Mouse (Mus musculus) stomach, postnatal 0 days (tissue): ENCODE results near the gene Wrnip1. TPM values are rescaled to one million over a fixed set of nuclear protein-coding genes. Genes with fewer than 3 reads are reported as not detected.

Experiments
- ATAC-seq: fragments of 200-750 bp; cut with Nextera tagmentation; 2 replicates; pipeline ENCODE4 v1.8.0; 2017; ENCODE audit not compliant: low FRiP score, low TSS enrichment
- DNase-seq: peaks from one replicate; pipeline ENCODE4 v3.0.0-alpha.2; 2016; ENCODE audit warnings: low spot score
- H3K27ac ChIP-seq: fragments of 300-500 bp; sonication (generic); replicated peaks from 2 replicates; pipeline ENCODE4 v1.5.1; 2014; ENCODE audit warnings: mild to moderate bottlenecking, control low read depth
- H3K27me3 ChIP-seq: fragments of 300-500 bp; sonication (generic); 2 replicates; pipeline ENCODE4 v1.6.1; 2014; ENCODE audit warnings: low read length; ENCODE audit not compliant: control insufficient read depth, insufficient read depth
- H3K36me3 ChIP-seq: fragments of 300-500 bp; sonication (generic); 2 replicates; pipeline ENCODE4 v1.6.1; 2014; ENCODE audit warnings: low read length, mixed read lengths; ENCODE audit not compliant: control insufficient read depth, insufficient read depth
- H3K4me1 ChIP-seq: fragments of 300-500 bp; sonication (generic); replicated peaks from 2 replicates; pipeline ENCODE4 v1.6.1; 2014; ENCODE audit warnings: antibody characterized with exemption; ENCODE audit not compliant: control insufficient read depth, insufficient read depth
- H3K4me2 ChIP-seq: fragments of 300-500 bp; sonication (generic); replicated peaks from 2 replicates; pipeline ENCODE4 v1.6.1; 2014; ENCODE audit warnings: low read depth, mild to moderate bottlenecking, control low read depth, moderate library complexity
- H3K4me3 ChIP-seq: fragments of 300-500 bp; sonication (generic); 2 replicates; pipeline ENCODE4 v1.5.1; 2014; ENCODE audit warnings: low read depth, low read length, control low read depth
- H3K9ac ChIP-seq: fragments of 300-500 bp; sonication (generic); 2 replicates; pipeline ENCODE4 v1.6.1; 2014; ENCODE audit warnings: mild to moderate bottlenecking, low read length, control low read depth, mixed read lengths
- H3K9me3 ChIP-seq: fragments of 300-500 bp; sonication (generic); 2 replicates; pipeline ENCODE4 v1.6.1; 2016; ENCODE audit warnings: low read length; ENCODE audit not compliant: control insufficient read depth
- CTCF ChIP-seq: IDR thresholded peaks from 2 replicates; pipeline ENCODE4 v1.5.1; 2016; ENCODE audit warnings: antibody characterized with exemption, low read depth, mild to moderate bottlenecking, moderate library complexity
- EP300 ChIP-seq: optimal IDR thresholded peaks from 2 replicates; pipeline ENCODE3; 2016; ENCODE audit warnings: antibody characterized with exemption
- WGBS: fragments of 180-500 bp; shearing (Covaris S2); extraction: QIAGEN DNeasy Blood & Tissue Kit; methylation state at CpG from one replicate; pipeline ENCODE4 v1.1.7; 2014; 5-methylcytosine and 5-hydroxymethylcytosine counted together
- polyA plus RNA-seq: library from polyadenylated mRNA; unstranded; fragments of >200 nt; fragmentation: Nextera tagmentation; extraction: Ambion mirVana; gene quantifications from 2 replicates; pipeline ENCODE4 v1.2.1, GENCODE M21; 2015

The Wrnip1 gene
- polyA plus RNA-seq: 14.4 and 17.0 TPM in 2 replicates

DNA sequence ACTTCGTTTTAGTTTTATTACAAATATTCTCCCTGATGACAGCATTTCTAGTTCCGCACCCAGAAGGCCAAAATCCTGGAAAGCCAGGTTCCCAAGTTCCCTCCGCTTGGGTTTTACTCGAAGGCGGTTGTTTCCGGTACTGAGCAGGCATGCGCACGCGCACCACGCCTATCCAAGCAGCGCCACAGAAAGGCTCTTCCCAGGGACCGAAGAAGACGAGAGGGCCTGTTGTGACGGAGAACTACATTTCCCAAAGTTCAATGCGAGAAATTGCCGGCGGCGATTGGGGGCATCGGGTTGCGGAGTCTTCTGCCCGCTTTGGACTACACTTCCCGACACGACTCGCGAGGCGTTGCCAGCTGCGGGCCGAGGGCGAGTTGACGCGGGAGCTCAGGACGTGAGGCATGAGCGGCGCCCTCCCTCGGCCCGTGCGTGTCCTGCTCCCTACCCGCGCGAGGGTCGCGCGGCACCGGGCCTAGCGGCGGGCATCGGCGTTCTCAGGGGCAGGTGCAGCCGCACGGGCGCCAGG is at the start of gene Wrnip1:
Gene Wrnip1, plus strand, starts transcription at position 346 of the 529 bp plus-strand sequence.
- under 1% methylated on average over 51 of the region's 51 CpGs for WGBS
- Histone ChIP-seq H3K4me3 (peak within 1 kb of the TSS; percentile 80), H3K27me3 (no peaks in the 10 kb centered on the region), H3K36me3 (no peaks in the 10 kb centered on the region), H3K4me2 (peak within 1 kb of the TSS; percentile 88), H3K9ac (peak within 1 kb of the TSS; percentile 86), H3K27ac (peak within 1 kb of the TSS; percentile 89), H3K4me1 (0 out of 2 replicates have a peak, but pooled peaks cover 2% of the 10 kb centered on the region), H3K9me3 (no peaks in the 10 kb centered on the region)
- DNase-seq: peak; percentile 97
- peak; percentile 98 for ATAC-seq
- no peak for TF ChIP-seq EP300
- peak; percentile 67 for TF ChIP-seq CTCF

DNA sequence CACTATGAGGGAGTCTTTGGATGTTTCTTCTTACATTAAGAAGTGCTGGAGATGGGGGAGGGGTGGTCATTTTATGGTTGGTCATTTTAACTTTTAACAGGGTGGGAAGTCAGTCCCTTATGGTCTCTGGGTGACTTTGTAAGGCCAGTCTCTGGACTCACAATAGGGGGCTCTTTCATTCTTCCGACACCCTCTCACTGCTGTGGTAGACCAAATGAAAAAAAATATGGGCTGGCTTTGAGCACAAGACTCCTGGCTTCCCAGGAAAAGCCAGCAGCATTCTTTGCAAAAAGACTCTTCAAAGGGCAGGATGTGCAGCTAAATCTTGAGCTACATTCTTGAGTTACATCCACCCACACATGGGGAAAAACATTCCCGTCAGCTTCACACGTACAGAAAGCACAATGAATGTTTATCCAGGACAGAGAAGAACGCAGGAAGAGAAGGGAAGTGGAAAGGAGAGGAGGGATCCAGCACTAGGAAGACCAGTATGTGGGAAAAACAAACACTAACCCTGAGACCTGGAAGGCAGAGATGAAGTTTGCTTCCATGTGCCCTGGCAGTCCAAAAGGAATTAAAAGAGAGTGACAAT is 49.7 kb upstream of the Wrnip1 start:
- DNase-seq: no peak
- no peaks in the 10 kb centered on the region for H3K27me3 ChIP-seq
- no peak overlapping the region for H3K4me3 ChIP-seq
- ATAC-seq: no peak
- no peak overlapping the region for H3K9ac ChIP-seq
- WGBS: 23% methylated on average over 4 of the region's 4 CpGs
- no peak overlapping the region for H3K4me2 ChIP-seq
- H3K36me3 ChIP-seq: no peaks in the 10 kb centered on the region
- no peak for TF ChIP-seq EP300
- no peak for TF ChIP-seq CTCF
- no peak overlapping the region for H3K27ac ChIP-seq
- H3K9me3 ChIP-seq: no peaks in the 10 kb centered on the region
- no peaks in the 10 kb centered on the region for H3K4me1 ChIP-seq

DNA sequence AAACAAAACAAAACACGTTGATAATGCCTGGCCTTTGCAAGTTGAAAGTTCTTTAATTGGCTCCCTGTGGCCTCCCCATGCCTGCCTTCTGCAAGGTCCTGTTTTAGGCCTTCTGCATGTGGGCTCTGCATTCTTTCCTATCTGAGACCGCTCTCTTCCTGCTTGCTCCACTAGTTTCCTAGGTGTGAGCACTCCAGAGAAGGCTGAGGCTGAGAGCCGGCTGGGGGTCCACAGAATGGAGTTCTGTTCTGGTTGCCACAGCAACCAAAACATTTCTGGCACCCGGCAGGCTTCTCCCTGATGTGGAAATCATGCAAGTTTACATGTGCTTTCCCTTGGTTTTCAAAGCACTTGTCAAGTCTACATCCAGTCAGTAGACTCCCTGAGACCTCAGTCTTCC is 42.8 kb upstream of the Wrnip1 start:
- TF ChIP-seq CTCF (no peak), EP300 (no peak)
- WGBS: 33% methylated on average over 4 of the region's 4 CpGs

DNA sequence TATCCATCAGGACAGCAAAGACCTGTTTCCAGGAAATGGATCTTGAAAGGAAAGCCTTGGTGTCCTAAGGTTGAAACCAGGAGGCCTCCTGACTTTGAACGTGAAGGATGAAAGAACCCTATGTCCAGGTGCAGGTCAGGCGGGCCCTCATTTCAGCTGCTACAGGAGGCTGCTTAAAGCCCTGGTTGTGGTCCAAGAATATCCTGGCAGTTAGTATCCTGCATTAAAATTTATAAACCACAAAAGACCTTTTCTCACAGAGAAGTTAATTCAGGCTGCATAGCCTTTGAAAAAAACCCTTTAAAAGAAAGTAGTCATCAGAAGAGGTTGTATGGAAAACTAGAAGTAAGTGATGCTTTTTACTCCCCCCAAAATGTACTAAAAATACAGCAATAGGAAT is 41.0 kb upstream of the Wrnip1 start:
- Histone ChIP-seq H3K27ac (no peak overlapping the region), H3K36me3 (no peaks in the 10 kb centered on the region), H3K4me1 (no peaks in the 10 kb centered on the region), H3K9ac (no peak overlapping the region), H3K27me3 (no peaks in the 10 kb centered on the region), H3K9me3 (no peaks in the 10 kb centered on the region), H3K4me3 (no peak overlapping the region), H3K4me2 (no peak overlapping the region)
- ATAC-seq (no peak), DNase-seq (no peak)
- TF ChIP-seq CTCF (no peak), EP300 (no peak)
- WGBS: 83% methylated on average over 2 of the region's 2 CpGs

More for the DNA sequence above, 42.8 kb upstream of the Wrnip1 start:
- DNase-seq (no peak), ATAC-seq (no peak)
- Histone ChIP-seq H3K4me1 (no peaks in the 10 kb centered on the region), H3K4me2 (no peak overlapping the region), H3K36me3 (no peaks in the 10 kb centered on the region), H3K9ac (no peak overlapping the region), H3K9me3 (no peaks in the 10 kb centered on the region), H3K4me3 (no peak overlapping the region), H3K27me3 (no peaks in the 10 kb centered on the region), H3K27ac (no peak overlapping the region)

DNA sequence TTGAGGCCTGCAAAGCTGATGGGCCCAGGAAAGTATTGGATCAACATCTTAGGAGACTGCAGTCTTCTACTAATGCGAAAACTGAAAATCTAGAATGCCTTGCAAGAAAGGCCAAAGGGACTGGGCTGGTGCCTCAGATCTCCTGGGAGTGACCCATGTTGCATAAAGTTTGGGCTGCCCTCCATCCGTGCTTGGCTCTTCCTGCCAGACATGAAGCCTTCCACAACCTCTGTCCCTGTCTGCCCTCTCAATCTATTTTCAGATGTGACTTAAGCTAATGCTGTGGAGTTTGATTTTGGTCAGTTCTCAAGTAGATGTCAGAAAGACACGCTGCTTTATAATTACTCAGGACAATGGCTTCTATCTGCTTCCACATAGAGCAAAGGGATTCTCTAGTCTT is 38.7 kb upstream of the Wrnip1 start:
- no peak for DNase-seq
- no peak overlapping the region for H3K4me2 ChIP-seq
- no peak for ATAC-seq
- no peak overlapping the region for H3K4me3 ChIP-seq
- H3K4me1 ChIP-seq: no peaks in the 10 kb centered on the region
- WGBS: 73% methylated on average over 3 of the region's 3 CpGs
- H3K36me3 ChIP-seq: no peaks in the 10 kb centered on the region
- H3K27ac ChIP-seq: no peak overlapping the region
- no peaks in the 10 kb centered on the region for H3K27me3 ChIP-seq
- TF ChIP-seq CTCF (no peak), EP300 (no peak)
- no peaks in the 10 kb centered on the region for H3K9me3 ChIP-seq
- H3K9ac ChIP-seq: no peak overlapping the region

DNA sequence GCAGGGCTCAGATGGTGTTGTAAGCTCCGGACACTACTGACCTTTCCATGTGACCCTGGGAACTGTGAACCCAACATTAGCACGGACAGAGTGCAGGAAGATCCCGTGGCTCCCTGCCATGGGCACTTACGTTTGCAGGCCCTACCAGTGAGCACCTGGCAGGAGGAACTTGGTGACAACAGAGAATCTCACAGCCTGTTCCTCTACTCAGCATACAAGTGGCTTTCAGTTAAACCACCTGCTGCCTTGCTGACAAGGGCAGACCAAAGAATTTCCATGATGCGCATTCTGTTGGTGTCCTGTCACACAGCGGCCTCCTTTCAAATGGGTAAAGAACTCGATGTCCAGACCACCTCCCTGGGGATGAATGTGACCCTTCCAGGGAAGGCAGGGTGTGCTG is 37.4 kb upstream of the Wrnip1 start:
- no peak overlapping the region for H3K4me2 ChIP-seq
- no peak overlapping the region for H3K9ac ChIP-seq
- 35% methylated on average over 7 of the region's 7 CpGs for WGBS
- H3K27ac ChIP-seq: no peak overlapping the region
- no peak overlapping the region for H3K4me3 ChIP-seq
- no peaks in the 10 kb centered on the region for H3K9me3 ChIP-seq
- no peaks in the 10 kb centered on the region for H3K4me1 ChIP-seq
- DNase-seq: no peak
- TF ChIP-seq EP300 (no peak), CTCF (no peak)
- H3K27me3 ChIP-seq: no peaks in the 10 kb centered on the region
- ATAC-seq: no peak
- no peaks in the 10 kb centered on the region for H3K36me3 ChIP-seq
